Mouse (Mus musculus) hindbrain, postnatal 0 days (tissue): ENCODE measurements around the gene Lig3. TPM values are rescaled to one million over a fixed set of nuclear protein-coding genes. Genes with fewer than 3 reads are reported as not detected.

Experiments used
- ATAC-seq: fragments of 200-750 bp; cut with Nextera tagmentation; 2 replicates; pipeline ENCODE4 v1.8.0; 2017; ENCODE audit warnings: mild to moderate bottlenecking, moderate TSS enrichment, moderate library complexity
- DNase-seq: peaks from one replicate; pipeline ENCODE4 v3.0.0-alpha.2; 2015; ENCODE audit warnings: low spot score
- H3K27ac ChIP-seq: fragments of 300-500 bp; sonication (generic); 2 replicates; pipeline ENCODE4 v1.5.1; 2014; ENCODE audit warnings: mild to moderate bottlenecking
- H3K27me3 ChIP-seq: fragments of 300-500 bp; sonication (generic); 2 replicates; pipeline ENCODE4 v1.6.1; 2014; ENCODE audit warnings: low read length, mixed read lengths; ENCODE audit not compliant: insufficient read depth
- H3K36me3 ChIP-seq: fragments of 300-500 bp; sonication (generic); 2 replicates; pipeline ENCODE4 v1.6.1; 2014; ENCODE audit warnings: low read length, mixed read lengths; ENCODE audit not compliant: insufficient read depth
- H3K4me1 ChIP-seq: fragments of 300-500 bp; sonication (generic); 2 replicates; pipeline ENCODE4 v1.6.1; 2014; ENCODE audit warnings: antibody characterized with exemption, low read length, mixed read lengths; ENCODE audit not compliant: insufficient read depth
- H3K4me2 ChIP-seq: fragments of 300-500 bp; sonication (generic); 2 replicates; pipeline ENCODE4 v1.6.1; 2014; ENCODE audit warnings: low read depth, mild to moderate bottlenecking, low read length, moderate library complexity, mixed read lengths
- H3K4me3 ChIP-seq: fragments of 300-500 bp; sonication (generic); 2 replicates; pipeline ENCODE4 v1.5.1; 2014; ENCODE audit warnings: low read length
- H3K9ac ChIP-seq: fragments of 300-500 bp; sonication (generic); replicated peaks from 2 replicates; pipeline ENCODE4 v1.6.1; 2014; ENCODE audit warnings: mild to moderate bottlenecking, low read length, moderate library complexity, mixed read lengths
- H3K9me3 ChIP-seq: fragments of 300-500 bp; sonication (generic); 2 replicates; pipeline ENCODE4 v1.6.1; 2016; ENCODE audit warnings: low read length, mixed read lengths
- CTCF ChIP-seq: IDR thresholded peaks from 2 replicates; pipeline ENCODE4 v1.5.1; 2016; ENCODE audit warnings: antibody characterized with exemption, control low read depth, low read depth
- WGBS: fragments of 180-500 bp; shearing (Covaris S2); extraction: QIAGEN DNeasy Blood & Tissue Kit; methylation state at CpG from one replicate; pipeline ENCODE4 v1.1.7; 2014; 5-methylcytosine and 5-hydroxymethylcytosine counted together
- polyA plus RNA-seq: library from polyadenylated mRNA; unstranded; fragments of >200 nt; fragmentation: Nextera tagmentation; extraction: Ambion mirVana; gene quantifications from 2 replicates; pipeline ENCODE4 v1.2.1, GENCODE M21; 2015
- total RNA-seq: library from RNA; depleted of rRNA; stranded (reverse); fragments of >200 nt; gene quantifications from 2 replicates; pipeline ENCODE4 v1.2.3, GENCODE M21; 2014

Gene Lig3
- total and polyA plus RNA-seq, 2 experiments from 2014 or later: 16.2 to 45.3 TPM

GRCm38 (mm10) chr11:82755919-82756318 lies 25.0 kb upstream of the Lig3 start:
- Histone ChIP-seq H3K4me3 (no peak overlapping the region), H3K4me2 (no peak overlapping the region), H3K27me3 (no peaks in the 10 kb centered on the region), H3K9me3 (no peaks in the 10 kb centered on the region), H3K36me3 (no peaks in the 10 kb centered on the region), H3K9ac (no peak overlapping the region), H3K27ac (no peak overlapping the region), H3K4me1 (no peaks in the 10 kb centered on the region)
- ATAC-seq (no peak), DNase-seq (no peak)
- 83% methylated on average over 1 of the region's 1 CpGs for WGBS
- no peak for TF ChIP-seq CTCF

- TF ChIP-seq CTCF: peak; percentile 45
- H3K27ac ChIP-seq: no peak overlapping the region
- H3K4me1 ChIP-seq: peaks cover 19% of the 10 kb centered on the region
- DNase-seq (no peak), ATAC-seq (no peak)
- WGBS: 90% methylated on average over 6 of the region's 6 CpGs
- no peaks in the 10 kb centered on the region for H3K36me3 ChIP-seq
- no peak overlapping the region for H3K4me3 ChIP-seq
- H3K9me3 ChIP-seq: no peaks in the 10 kb centered on the region
- H3K4me2 ChIP-seq: no peak overlapping the region
- H3K9ac ChIP-seq: no peak overlapping the region
- H3K27me3 ChIP-seq: no peaks in the 10 kb centered on the region
Observed at GRCm38 (mm10) chr11:82762286-82762829, 18.6 kb upstream of the Lig3 start.

DNA sequence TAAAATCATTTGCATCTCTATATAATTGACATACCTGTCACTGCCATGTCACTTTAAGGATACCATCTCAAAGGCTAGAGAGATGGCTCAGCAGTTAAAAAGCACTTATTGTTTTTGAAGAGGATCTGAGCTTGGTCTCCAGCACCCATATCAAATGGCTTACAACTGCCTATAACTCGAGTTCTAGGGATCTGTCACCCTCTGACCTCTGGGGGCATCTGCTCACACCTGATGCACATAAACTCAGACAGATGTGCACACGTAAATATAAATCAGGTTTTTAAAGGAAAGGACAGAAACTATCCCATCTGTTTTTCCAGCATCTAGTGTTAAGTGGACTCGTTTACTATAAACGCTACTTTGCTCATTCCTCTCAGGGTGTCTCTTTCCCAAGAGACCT lies 17.6 kb upstream of the Lig3 start:
- Histone ChIP-seq H3K4me2 (peak overlapping the region; percentile 99), H3K4me3 (peak overlapping the region; percentile 77), H3K27me3 (no peaks in the 10 kb centered on the region), H3K4me1 (peaks cover 19% of the 10 kb centered on the region), H3K9me3 (no peaks in the 10 kb centered on the region), H3K27ac (peak overlapping the region; percentile 90), H3K36me3 (no peaks in the 10 kb centered on the region), H3K9ac (peak overlapping the region; percentile 79)
- no peak for TF ChIP-seq CTCF
- DNase-seq (no peak), ATAC-seq (no peak)
- 5% methylated on average over 4 of the region's 4 CpGs for WGBS

- peak; percentile 99 for ATAC-seq
- Histone ChIP-seq H3K4me3 (peak within 1 kb of the TSS; percentile 77), H3K36me3 (no peaks in the 10 kb centered on the region), H3K4me1 (peaks cover 19% of the 10 kb centered on the region), H3K27ac (peak within 1 kb of the TSS; percentile 90), H3K27me3 (no peaks in the 10 kb centered on the region), H3K4me2 (peak within 1 kb of the TSS; percentile 99), H3K9me3 (no peaks in the 10 kb centered on the region), H3K9ac (peak within 1 kb of the TSS; percentile 79)
- TF ChIP-seq CTCF: peak; percentile 23
- DNase-seq: peak; percentile 98
- under 1% methylated on average over 44 of the region's 44 CpGs for WGBS
Observed at GRCm38 (mm10) chr11:82763742-82764437, 17.0 kb upstream of the Lig3 start, which contains the start of the genes Cct6b and Zfp830. TSS of gene Cct6b (minus strand) at chr11:82764321. TSS of gene Zfp830 (plus strand) at chr11:82764345.

DNA sequence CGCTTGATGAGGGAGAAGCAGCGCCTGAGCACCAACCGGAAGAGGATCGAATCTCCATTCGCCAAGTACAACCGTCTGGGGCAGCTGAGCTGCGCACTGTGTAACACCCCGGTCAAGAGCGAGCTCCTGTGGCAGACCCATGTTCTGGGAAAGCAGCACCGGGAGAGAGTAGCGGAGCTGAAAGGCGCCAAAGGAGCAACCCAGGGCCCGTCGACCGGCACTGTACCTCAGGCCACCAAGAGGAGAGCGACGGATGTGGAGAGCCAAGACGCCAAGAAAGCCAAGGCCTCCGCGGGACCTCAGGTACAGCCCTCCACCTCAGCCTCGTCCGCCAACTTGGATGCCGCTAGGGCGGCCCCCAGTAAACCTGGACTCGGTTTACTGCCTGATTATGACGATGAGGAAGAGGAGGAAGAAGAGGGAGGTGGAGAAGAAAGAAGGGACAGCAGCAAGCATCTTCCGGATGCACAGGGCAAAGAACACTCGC lies 16.4 kb upstream of the Lig3 start:
- H3K4me1 ChIP-seq: peaks cover 19% of the 10 kb centered on the region
- H3K4me2 ChIP-seq: peak overlapping the region; percentile 99
- DNase-seq (no peak), ATAC-seq (peak; percentile 72; the same call in 1 of the 2 replicates)
- under 1% methylated on average over 28 of the region's 28 CpGs for WGBS
- peak overlapping the region; percentile 77 for H3K4me3 ChIP-seq
- TF ChIP-seq CTCF: 0 out of 2 replicates have a peak, but pooled peaks have one; percentile 4
- no peaks in the 10 kb centered on the region; the same call in 1 of the 2 replicates for H3K36me3 ChIP-seq
- peak overlapping the region; percentile 90 for H3K27ac ChIP-seq
- H3K9ac ChIP-seq: peak overlapping the region; percentile 79
- no peaks in the 10 kb centered on the region for H3K27me3 ChIP-seq
- no peaks in the 10 kb centered on the region for H3K9me3 ChIP-seq

- TF ChIP-seq CTCF: no peak
- Histone ChIP-seq H3K4me1 (peaks cover 6% of the 10 kb centered on the region; the same call in 1 of the 2 replicates), H3K4me2 (peak overlapping the region; percentile 91), H3K36me3 (peaks cover 8% of the 10 kb centered on the region; the same call in 1 of the 2 replicates), H3K4me3 (peak overlapping the region; percentile 78), H3K9ac (peak overlapping the region; percentile 85), H3K27me3 (no peaks in the 10 kb centered on the region), H3K27ac (no peak overlapping the region), H3K9me3 (no peaks in the 10 kb centered on the region)
- 63% methylated on average over 5 of the region's 5 CpGs for WGBS
- DNase-seq: no peak
- ATAC-seq: no peak
Observed at GRCm38 (mm10) chr11:82780134-82780533, 774 bp upstream of the Lig3 start.

- Histone ChIP-seq H3K9ac (peak overlapping the region; percentile 85), H3K27ac (peak overlapping the region; percentile 87; the same call in 1 of the 2 replicates), H3K4me2 (peak overlapping the region; percentile 91), H3K27me3 (no peaks in the 10 kb centered on the region), H3K36me3 (peaks cover 27% of the 10 kb centered on the region; the same call in 1 of the 2 replicates), H3K4me1 (peaks cover 6% of the 10 kb centered on the region; the same call in 1 of the 2 replicates), H3K4me3 (peak overlapping the region; percentile 78), H3K9me3 (no peaks in the 10 kb centered on the region)
- DNase-seq: no peak
- no peak for ATAC-seq
- WGBS: 49% methylated on average over 6 of the region's 6 CpGs
- TF ChIP-seq CTCF: no peak
Observed at GRCm38 (mm10) chr11:82782197-82782596, 1.3 kb downstream of the Lig3 start.
